Mouse (Mus musculus) bone marrow, adult 2 months (tissue): ENCODE results near the gene Pkn3. TPM values are rescaled to one million over a fixed set of nuclear protein-coding genes. Genes with fewer than 3 reads are reported as not detected.

Source experiments
- H3K27ac ChIP-seq: fragments of 200-500 bp; 2 replicates; pipeline ENCODE4 v1.5.1; 2012; ENCODE audit warnings: low read depth, mild to moderate bottlenecking, control low read depth, inconsistent platforms, low read length; ENCODE audit not compliant: control insufficient read depth, poor library complexity, insufficient read depth
- H3K4me1 ChIP-seq: fragments of 200-500 bp; 2 replicates; pipeline ENCODE4 v1.6.1; 2011; ENCODE audit warnings: low read length; ENCODE audit not compliant: control insufficient read depth, insufficient read depth
- H3K4me3 ChIP-seq: fragments of 200-500 bp; replicated peaks from 2 replicates; pipeline ENCODE3; 2011; ENCODE audit warnings: mild to moderate bottlenecking, low read depth, low read length, control low read depth; ENCODE audit not compliant: control insufficient read depth
- CTCF ChIP-seq: fragments of 200-500 bp; IDR thresholded peaks from 2 replicates; pipeline ENCODE4 v1.5.1; 2011; ENCODE audit warnings: low read length, control low read depth; ENCODE audit not compliant: control insufficient read depth, insufficient read depth
- POLR2A ChIP-seq: fragments of 200-500 bp; IDR thresholded peaks from 2 replicates; pipeline ENCODE4 v1.6.1; 2011; ENCODE audit warnings: low read depth, mild to moderate bottlenecking, control low read depth, low read length, borderline replicate concordance; ENCODE audit not compliant: control insufficient read depth
- WGBS: fragments of 180-500 bp; shearing (Covaris S2); methylation state at CpG from one replicate; pipeline ENCODE4 v1.1.7; 2018; 5-methylcytosine and 5-hydroxymethylcytosine counted together
- polyA plus RNA-seq: library from polyadenylated mRNA; stranded (reverse); fragments of >200 nt; gene quantifications from 2 replicates; pipeline ENCODE4 v1.2.4, GENCODE M21; 2011; ENCODE audit warnings: low replicate concordance; ENCODE audit not compliant: missing spikeins, insufficient read depth, insufficient read length

Gene Pkn3
- polyA plus RNA-seq, 1 experiment, result 8.1 TPM

DNA sequence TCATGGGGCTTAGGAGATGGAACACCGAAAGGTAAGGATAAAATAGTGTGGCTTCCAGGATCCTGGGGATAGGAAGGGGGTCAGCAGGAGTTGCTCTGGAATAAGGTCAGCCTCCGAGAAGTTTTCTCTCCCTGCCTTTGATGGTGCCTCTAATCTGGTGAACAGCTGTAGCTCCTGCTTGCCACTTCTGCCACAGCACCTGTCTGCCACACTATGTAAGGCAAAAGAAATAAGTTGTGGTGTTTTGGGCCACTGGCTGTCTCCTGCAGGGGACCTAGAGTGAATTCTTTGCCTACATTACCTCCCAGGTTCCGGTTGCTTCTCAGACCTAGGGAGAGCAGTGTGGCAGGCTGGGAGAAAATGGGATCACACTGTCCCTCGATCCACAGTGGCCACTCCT lies 1.3 kb downstream of the Pkn3 start:
- no peak overlapping the region for H3K4me3 ChIP-seq
- no peak overlapping the region for H3K27ac ChIP-seq
- no peak for TF ChIP-seq CTCF
- no peak for TF ChIP-seq POLR2A
- H3K4me1 ChIP-seq, result peaks cover 1% of the 10 kb centered on the region; the same call in 1 of the 2 replicates
- WGBS, result 78% methylated on average over 4 of the region's 4 CpGs

DNA sequence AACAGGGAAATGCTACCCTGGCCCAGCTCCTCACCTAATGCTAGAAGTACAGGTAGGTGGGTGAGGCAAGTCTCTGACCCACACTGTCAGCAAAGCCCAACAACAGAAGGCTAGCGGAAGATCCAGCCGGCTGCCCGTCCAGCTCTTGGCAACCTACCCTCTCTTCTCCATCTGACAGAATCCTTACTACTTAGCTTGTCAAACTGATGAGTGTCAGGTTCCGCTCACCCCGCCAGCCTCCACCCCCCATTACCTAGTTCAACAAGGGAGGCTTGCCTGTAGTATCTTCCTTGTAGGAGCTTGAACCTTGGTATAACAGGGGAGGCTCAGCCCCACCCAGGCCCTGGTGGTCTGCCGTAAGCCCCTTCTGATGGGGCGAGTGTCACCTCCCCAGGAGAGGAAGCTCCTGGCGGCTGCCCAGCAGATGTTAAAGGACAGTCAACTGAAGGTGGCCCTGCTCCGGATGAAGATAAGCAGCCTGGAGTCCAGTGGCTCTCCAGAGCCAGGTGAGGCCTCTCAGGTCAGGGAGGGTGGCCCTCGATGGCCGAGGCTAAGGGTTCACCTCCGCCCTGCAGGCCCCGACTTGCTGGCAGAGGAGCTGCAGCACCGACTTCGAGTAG lies 2.8 kb downstream of the Pkn3 start:
- Histone ChIP-seq H3K4me1 (peaks cover 1% of the 10 kb centered on the region; the same call in 1 of the 2 replicates), H3K27ac (no peak overlapping the region), H3K4me3 (no peak overlapping the region)
- WGBS, result 89% methylated on average over 15 of the region's 15 CpGs
- TF ChIP-seq CTCF (no peak), POLR2A (no peak)

DNA sequence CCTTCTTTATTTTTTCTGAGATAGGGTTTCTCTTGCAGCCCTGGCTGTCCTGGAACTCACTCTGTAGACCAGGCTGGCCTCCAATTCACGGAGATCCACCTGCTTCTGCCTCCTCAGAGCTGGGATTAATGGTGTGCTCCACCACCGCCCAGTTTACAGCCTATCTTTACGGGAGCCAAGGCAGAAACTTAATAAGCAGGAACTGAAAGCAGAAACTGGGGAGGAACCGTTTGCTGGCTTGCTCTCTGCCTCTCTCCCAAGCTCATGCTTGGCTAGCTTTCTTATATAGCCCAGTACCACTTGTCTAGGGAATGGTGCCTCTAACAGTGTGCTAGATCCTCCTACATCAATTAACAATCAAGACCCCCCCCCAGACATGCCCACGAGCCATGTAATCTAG lies 6.6 kb downstream of the Pkn3 start:
- Histone ChIP-seq H3K4me3 (no peak overlapping the region), H3K4me1 (peaks cover 1% of the 10 kb centered on the region; the same call in 1 of the 2 replicates), H3K27ac (peak overlapping the region; percentile 23; the same call in 1 of the 2 replicates)
- TF ChIP-seq CTCF, result no peak
- TF ChIP-seq POLR2A, result no peak
- 53% methylated on average over 5 of the region's 5 CpGs for WGBS

DNA sequence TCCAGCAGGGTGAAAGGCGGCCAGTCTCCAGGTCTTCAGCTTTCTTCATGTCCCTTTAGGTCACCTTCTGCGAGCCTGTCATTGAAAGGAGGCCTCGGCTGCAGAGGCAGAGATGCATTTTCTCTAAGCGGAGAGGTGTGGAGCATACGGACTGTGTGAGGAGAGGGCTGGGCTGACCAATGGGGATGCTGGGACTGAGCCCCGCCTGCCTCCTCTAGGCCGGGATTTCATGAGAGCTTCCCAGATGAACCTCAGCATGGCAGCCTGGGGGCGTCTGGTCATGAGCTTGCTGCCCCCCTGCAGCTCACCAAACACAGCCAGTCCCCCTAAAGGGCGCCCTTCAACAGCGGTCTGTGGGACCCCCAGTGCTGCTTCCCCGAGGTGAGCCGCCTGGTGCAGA lies 7.1 kb downstream of the Pkn3 start:
- Histone ChIP-seq H3K4me3 (no peak overlapping the region), H3K27ac (no peak overlapping the region; the same call in 1 of the 2 replicates), H3K4me1 (peaks cover 1% of the 10 kb centered on the region; the same call in 1 of the 2 replicates)
- no peak for TF ChIP-seq CTCF
- no peak for TF ChIP-seq POLR2A
- 88% methylated on average over 12 of the region's 12 CpGs for WGBS

DNA sequence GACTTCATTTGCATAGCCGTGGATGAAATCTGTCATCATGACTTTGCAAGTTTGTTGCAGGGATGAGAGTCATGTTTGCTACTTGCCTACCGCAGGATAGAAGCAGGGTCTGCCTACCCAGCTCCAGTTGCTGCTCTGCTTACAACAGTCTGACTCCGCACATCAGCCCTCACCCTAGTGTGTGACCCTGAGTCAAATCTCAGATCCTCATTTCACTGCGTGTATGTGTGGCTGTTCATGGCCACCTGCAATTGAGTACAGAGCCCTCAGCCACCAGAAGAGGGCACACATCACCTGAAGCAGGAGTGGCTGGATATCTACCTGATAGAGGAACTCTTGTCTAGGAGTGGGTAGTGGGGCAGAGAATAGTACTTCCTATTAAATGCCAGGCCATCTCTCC lies 9.8 kb downstream of the Pkn3 start:
- 70% methylated on average over 4 of the region's 4 CpGs for WGBS
- TF ChIP-seq POLR2A, result no peak
- TF ChIP-seq CTCF, result no peak; the same call in 1 of the 2 replicates
- Histone ChIP-seq H3K4me1 (peaks cover 1% of the 10 kb centered on the region; the same call in 1 of the 2 replicates), H3K27ac (no peak overlapping the region), H3K4me3 (no peak overlapping the region)

DNA sequence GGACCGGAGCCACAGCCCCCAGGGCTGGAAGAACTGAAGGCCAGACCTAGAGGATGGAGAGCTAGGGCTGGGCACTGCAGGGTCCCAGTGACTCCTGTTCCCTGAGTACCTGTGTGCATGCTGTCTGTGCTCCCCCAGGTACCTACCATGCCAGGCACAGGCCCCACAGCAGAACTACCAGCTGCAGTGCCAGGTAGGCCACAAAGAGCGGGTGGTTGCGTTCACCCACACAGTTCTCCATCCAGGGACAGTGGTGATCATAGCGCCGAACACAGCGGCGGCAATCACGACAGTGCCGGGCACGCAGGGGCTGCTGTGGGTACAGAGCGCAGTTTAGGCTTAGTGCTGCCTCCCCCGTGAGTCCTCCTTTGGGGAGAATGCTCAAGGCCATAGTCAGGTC lies 14.0 kb downstream of the Pkn3 start:
- Histone ChIP-seq H3K4me1 (no peaks in the 10 kb centered on the region; the same call in 1 of the 2 replicates), H3K4me3 (no peak overlapping the region), H3K27ac (no peak overlapping the region)
- WGBS, result 95% methylated on average over 12 of the region's 12 CpGs
- TF ChIP-seq POLR2A (no peak), CTCF (no peak)

DNA sequence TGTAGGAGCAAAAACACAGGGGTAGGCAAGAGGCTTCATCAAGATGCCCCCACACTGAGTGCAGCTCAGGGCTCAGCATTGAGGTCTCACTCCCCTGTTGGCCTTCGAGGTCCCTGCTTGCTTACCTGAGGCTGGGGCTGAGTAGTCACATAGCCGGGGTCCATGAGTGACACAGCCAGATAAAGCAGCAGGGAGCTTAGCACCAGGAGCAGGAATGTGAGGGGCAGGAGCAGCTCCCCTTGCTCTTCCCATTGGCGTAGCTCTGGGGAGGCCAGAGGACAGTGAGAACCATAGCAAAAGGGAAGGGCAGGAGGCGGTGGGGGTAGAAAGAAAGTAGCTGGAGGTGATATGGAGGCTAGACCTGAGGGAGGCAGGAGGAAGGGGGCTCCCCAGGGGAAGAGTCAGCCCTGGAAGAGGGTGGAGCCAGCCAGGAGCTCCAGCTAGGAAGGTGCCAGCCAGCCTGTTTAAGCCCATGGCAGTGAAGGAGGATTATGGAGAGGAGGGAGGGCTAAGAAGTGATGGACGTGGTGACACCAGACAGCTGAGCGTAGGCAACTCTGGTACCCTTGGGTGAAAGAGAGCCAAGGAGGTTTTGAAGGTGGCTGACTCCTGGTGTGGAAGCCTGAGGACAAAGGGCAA lies 14.9 kb downstream of the Pkn3 start:
- 82% methylated on average over 6 of the region's 6 CpGs for WGBS
- Histone ChIP-seq H3K27ac (no peak overlapping the region), H3K4me1 (no peaks in the 10 kb centered on the region; the same call in 1 of the 2 replicates)

DNA sequence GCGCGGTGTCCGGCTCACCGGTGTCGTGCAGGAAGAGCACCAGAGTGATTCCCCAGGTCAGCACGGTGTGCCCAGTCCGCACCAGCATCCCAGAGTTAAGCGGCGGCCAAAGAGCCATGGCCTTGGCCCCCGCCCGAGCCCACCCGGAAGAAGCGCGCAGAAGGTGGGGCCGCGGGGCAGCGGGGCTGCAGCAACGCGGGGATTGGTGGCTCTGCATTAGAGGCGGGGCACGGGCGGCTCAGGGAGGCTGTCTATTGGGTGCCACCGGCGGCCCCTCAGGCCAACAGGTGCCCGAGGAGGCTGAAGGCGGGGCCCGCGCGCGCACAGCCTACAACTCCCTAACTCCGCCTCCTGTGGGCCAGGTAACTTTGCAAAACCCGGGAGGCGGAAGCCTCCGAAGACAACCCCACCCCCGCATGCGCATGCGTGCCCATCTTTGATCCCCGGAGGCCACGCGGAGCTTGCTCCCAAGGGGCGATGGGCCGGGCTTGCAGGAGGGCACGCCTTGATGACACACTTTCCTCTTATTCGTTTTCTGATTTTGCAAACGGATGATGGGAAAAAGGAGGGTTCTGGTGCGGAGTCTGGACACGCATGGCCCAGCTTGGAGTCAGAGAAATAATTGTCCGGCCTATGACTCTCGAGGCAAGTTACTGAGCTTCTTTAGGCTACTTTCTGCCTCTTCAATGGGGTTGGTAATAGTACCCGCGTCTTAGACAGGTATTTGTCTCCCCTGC lies 16.2 kb downstream of the Pkn3 start, which contains the start of gene Zdhhc12:
Zdhhc12 (minus strand) TSS at position 178 of the 737 bp plus-strand sequence.
- under 1% methylated on average over 51 of the region's 51 CpGs for WGBS
- Histone ChIP-seq H3K4me3 (peak within 1 kb of the TSS; percentile 84), H3K27ac (peak within 1 kb of the TSS; percentile 46; the same call in 1 of the 2 replicates), H3K4me1 (no peaks in the 10 kb centered on the region; the same call in 1 of the 2 replicates)
- TF ChIP-seq CTCF, result no peak
- TF ChIP-seq POLR2A, result peak; percentile 60; the same call in 1 of the 2 replicates

More for the DNA sequence above, 14.9 kb downstream of the Pkn3 start:
- TF ChIP-seq CTCF, result no peak
- no peak for TF ChIP-seq POLR2A
- H3K4me3 ChIP-seq, result no peak overlapping the region
